Mouse (Mus musculus): ENCODE results near the gene Vmn1r88.

Gene Vmn1r88

GRCm38 (mm10) chr7:13159268-13159667, at the start of gene Vmn1r88:
Gene Vmn1r88, plus strand, starts transcription at chr7:13159568.
- DNase-seq, result no peak

GRCm38 (mm10) chr7:13119817-13120216, 39.6 kb upstream of the Vmn1r88 start, which contains the start of gene Vmn1r86:
Gene Vmn1r86, minus strand, starts transcription at chr7:13119917.
- DNase-seq, result no peak

- DNase-seq, result peak; percentile 11 to 13
These were observed 35.7 kb upstream of the Vmn1r88 start for GRCm38 (mm10) chr7:13123554-13124153.

GRCm38 (mm10) chr7:13131856-13132255, 27.5 kb upstream of the Vmn1r88 start:
- no peak for DNase-seq

- no peak for DNase-seq
These were observed 22.0 kb upstream of the Vmn1r88 start for GRCm38 (mm10) chr7:13137340-13137739.

GRCm38 (mm10) chr7:13140057-13140456, 19.3 kb upstream of the Vmn1r88 start, which contains the start of gene Vmn1r87:
Gene Vmn1r87, minus strand, starts transcription at chr7:13140157.
- no peak for DNase-seq

- DNase-seq, result no peak
These were observed 53.4 kb downstream of the Vmn1r88 start, which contains the start of gene Vmn1r89 for GRCm38 (mm10) chr7:13212720-13213119. Gene Vmn1r89, plus strand, starts transcription at chr7:13213020.

All from cerebellum, postnatal 10 days (tissue).